ENCODE assay signal across 29 mouse cellular contexts in the genomic region with DNA sequence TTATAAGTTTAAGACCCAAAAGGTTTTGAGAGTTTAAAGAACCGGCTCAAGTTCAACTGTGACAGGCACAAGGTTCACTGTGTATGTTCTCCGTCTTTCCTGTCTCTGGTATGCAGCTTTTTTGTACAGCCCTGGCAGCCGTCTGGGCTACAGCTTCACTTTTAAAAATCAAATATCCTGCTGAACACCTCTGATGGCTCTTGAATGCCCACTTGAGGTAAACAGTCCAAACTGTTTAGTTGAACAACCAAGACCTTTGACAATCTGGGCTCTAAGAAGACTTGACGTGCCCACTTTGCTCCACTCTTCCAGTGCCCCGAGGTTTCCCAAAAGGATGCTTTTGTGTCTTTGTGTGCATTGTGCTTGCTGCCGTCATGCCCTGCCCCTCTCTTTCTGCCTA. TPM values are rescaled to one million over a fixed set of nuclear protein-coding genes. Genes with fewer than 3 reads are reported as not detected.
A peak's percentile ranks its signal among the peaks of the same experiment; 100 is the strongest.
DNase-seq lines count a peak whose midpoint lies in the region; ATAC-seq lines count a peak whose summit lies in the region.
"Had no signal": no experiment of that assay in that cellular context is flagged by ENCODE, and none has a peak within 500 bp of the region (broad histone marks: within the 10 kb centered on the region; RNA-seq: fewer than 3 reads in every experiment).

No protein-coding gene starts in this region.

- H3K4me1 ChIP-seq in heart, embryonic 10.5 days = peaks cover 56% of the 10 kb centered on the region
- peaks cover 55% of the 10 kb centered on the region for H3K4me1 ChIP-seq in heart, embryonic 15.5 days (replicated peaks)
- peaks cover 10% of the 10 kb centered on the region for H3K4me1 ChIP-seq in lung, embryonic 15.5 days
- H3K4me1 ChIP-seq in limb, embryonic 10.5 days = peaks cover 22% of the 10 kb centered on the region
- H3K4me1 ChIP-seq: hindbrain, embryonic 15.5 days; stomach, embryonic 15.5 days had no signal

- intact Hi-C loops in heart, postnatal 14 days (cut with DNase I) = no loop called here

- 66% methylated on average over 6 of the region's 6 CpGs for whole genome bisulfite sequencing in heart, embryonic 10.5 days
- WGBS in heart, embryonic 15.5 days = 60% methylated on average over 6 of the region's 6 CpGs
- WGBS in lung, embryonic 15.5 days = 53% methylated on average over 6 of the region's 6 CpGs
- 86% methylated on average over 6 of the region's 6 CpGs for WGBS in limb, embryonic 10.5 days

- peak; percentile 36 for DNase-seq in heart, embryonic 10.5 days (ENCODE audit: low spot score)
- DNase-seq in heart, adult 18-20 months = no peak
- DNase-seq in heart, postnatal 14 days = no peak
- no peak for DNase-seq in lung, postnatal 14 days
- DNase-seq in limb, embryonic 10.5 days (ENCODE audit: low spot score) = peak; percentile 20
- DNase-seq: adrenal gland, adult 8-10 months; cerebellum, adult 2 months; cerebellum, postnatal 14 days; gastrocnemius, adult 2 months; gastrocnemius, postnatal 36 days; kidney, adult 2 months; kidney, postnatal 4 days; liver, postnatal 0 days; right cerebral cortex, postnatal 25 days; thymus, adult 18-20 months; thymus, postnatal 25 days had no signal

- no peaks in the 10 kb centered on the region for H3K9me3 ChIP-seq in heart, embryonic 10.5 days
- no peaks in the 10 kb centered on the region for H3K9me3 ChIP-seq in heart, embryonic 15.5 days (replicated peaks)
- H3K9me3 ChIP-seq in lung, embryonic 15.5 days = no peaks in the 10 kb centered on the region
- H3K9me3 ChIP-seq in limb, embryonic 10.5 days (replicated peaks) = no peaks in the 10 kb centered on the region
- H3K9me3 ChIP-seq: G1E; hindbrain, embryonic 10.5 days; hindbrain, embryonic 15.5 days; liver, embryonic 12.5 days; stomach, embryonic 15.5 days had no signal

- H3K27me3 ChIP-seq in heart, embryonic 10.5 days (ENCODE audit: insufficient read depth, poor library complexity, severe bottlenecking) = no peaks in the 10 kb centered on the region
- H3K27me3 ChIP-seq in heart, embryonic 15.5 days = no peaks in the 10 kb centered on the region
- no peaks in the 10 kb centered on the region for H3K27me3 ChIP-seq in lung, embryonic 15.5 days
- H3K27me3 ChIP-seq in limb, embryonic 10.5 days (ENCODE audit: low read depth, poor library complexity, severe bottlenecking) = no peaks in the 10 kb centered on the region
- H3K27me3 ChIP-seq: hindbrain, embryonic 15.5 days; stomach, embryonic 15.5 days had no signal

- peak overlapping the region; percentile 71; the same call in 1 of the 2 replicates for H3K27ac ChIP-seq in heart, embryonic 10.5 days
- H3K27ac ChIP-seq in heart, embryonic 15.5 days = peak overlapping the region; percentile 93
- peak overlapping the region; percentile 38; the same call in 1 of the 2 replicates for H3K27ac ChIP-seq in lung, embryonic 15.5 days
- H3K27ac ChIP-seq in limb, embryonic 10.5 days = no peak overlapping the region
- H3K27ac ChIP-seq: gastrocnemius, adult 2 months; hindbrain, embryonic 10.5 days; hindbrain, embryonic 15.5 days; kidney, postnatal 0 days; liver, embryonic 12.5 days; stomach, embryonic 15.5 days had no signal

- ATAC-seq in heart, embryonic 15.5 days (replicated peaks; ENCODE audit: insufficient number of reproducible peaks, insufficient read depth, low FRiP score, low read depth) = no peak
- ATAC-seq in lung, embryonic 15.5 days (ENCODE audit: borderline replicate concordance, extremely low read depth, low FRiP score, low TSS enrichment) = no peak
- ATAC-seq: forebrain, embryonic 16.5 days; inflammation-experienced regulatory T-cells, adult 6 months; liver, embryonic 12.5 days; liver, postnatal 0 days; midbrain, embryonic 16.5 days had no signal

- H3K9ac ChIP-seq in heart, embryonic 15.5 days = no peak overlapping the region
- no peak overlapping the region for H3K9ac ChIP-seq in lung, embryonic 15.5 days
- H3K9ac ChIP-seq: hindbrain, embryonic 15.5 days; liver, embryonic 12.5 days; liver, postnatal 0 days; stomach, embryonic 15.5 days had no signal

- H3K4me3 ChIP-seq in heart, embryonic 10.5 days = no peak overlapping the region
- no peak overlapping the region for H3K4me3 ChIP-seq in heart, embryonic 15.5 days
- H3K4me3 ChIP-seq in lung, embryonic 15.5 days = no peak overlapping the region
- no peak overlapping the region for H3K4me3 ChIP-seq in limb, embryonic 10.5 days
- H3K4me3 ChIP-seq: erythroblast, embryonic 14.5 days; gastrocnemius, adult 2 months; hindbrain, embryonic 10.5 days; hindbrain, embryonic 15.5 days; liver, embryonic 12.5 days; stomach, embryonic 15.5 days had no signal

- no peak overlapping the region for H3K4me2 ChIP-seq in heart, embryonic 15.5 days
- no peak overlapping the region for H3K4me2 ChIP-seq in lung, embryonic 15.5 days
- H3K4me2 ChIP-seq: hindbrain, embryonic 15.5 days; liver, embryonic 12.5 days; midbrain, embryonic 11.5 days; stomach, embryonic 15.5 days had no signal

- H3K36me3 ChIP-seq in heart, embryonic 10.5 days = no peaks in the 10 kb centered on the region
- no peaks in the 10 kb centered on the region for H3K36me3 ChIP-seq in heart, embryonic 15.5 days
- H3K36me3 ChIP-seq in lung, embryonic 15.5 days = no peaks in the 10 kb centered on the region
- no peaks in the 10 kb centered on the region for H3K36me3 ChIP-seq in limb, embryonic 10.5 days
- H3K36me3 ChIP-seq: G1E; hindbrain, embryonic 10.5 days; hindbrain, embryonic 15.5 days; liver, embryonic 12.5 days; stomach, embryonic 15.5 days had no signal

RNA-seq across cellular contexts. Expression of a gene that starts 13.5 kb away (rescaled TPM):
- 58.3 and 86.8 TPM in 2 replicates for polyA plus RNA-seq in heart, embryonic 10.5 days (2016; fragmentation: Nextera tagmentation; extraction: Ambion mirVana)
- 10 to 100 TPM; 47.8 to 50.0 TPM for total RNA-seq in heart, adult 18-20 months (2021)
- 66.4 and 71.6 TPM in 2 replicates for polyA plus RNA-seq in heart, embryonic 15.5 days (2015; fragmentation: Nextera tagmentation; extraction: Ambion mirVana)
- 10 to 100 TPM; 54.0 to 61.7 TPM for total RNA-seq in heart, postnatal 14 days (2021)
- polyA plus RNA-seq in lung, embryonic 15.5 days (2015; fragmentation: Nextera tagmentation; extraction: Ambion mirVana) = 34.8 and 43.2 TPM in 2 replicates
- 35.8 and 38.5 TPM in 2 replicates for polyA plus RNA-seq in limb, embryonic 10.5 days (2016; fragmentation: Nextera tagmentation; extraction: Ambion mirVana)
- polyA plus RNA-seq: G1E had no signal

Comparison
In these comparisons a context has a peak if more than half of its experiments do, and no peak if none do; other contexts are left out.
1. DNase-seq: peak in heart, embryonic 10.5 days (single experiment) and limb, embryonic 10.5 days (single experiment); none in heart, adult 18-20 months (0 of 2), heart, postnatal 14 days (0 of 2) and lung, postnatal 14 days (single experiment).